17 mouse cellular contexts compared by ENCODE assay signal in genomic region chr4:33595763-33596162, GRCm38 (mm10).
DNase-seq lines count a peak whose midpoint lies in the region; ATAC-seq lines count a peak whose summit lies in the region.
"Had no signal": no experiment of that assay in that cellular context is flagged by ENCODE, and none has a peak within 500 bp of the region (broad histone marks: within the 10 kb centered on the region; RNA-seq: fewer than 3 reads in every experiment).

No protein-coding gene starts in this region.

- H3K27ac ChIP-seq in heart, embryonic 11.5 days (ENCODE audit: low read depth, low read length): no peak overlapping the region
- H3K27ac ChIP-seq in midbrain, embryonic 13.5 days: peak overlapping the region; percentile 67; the same call in 1 of the 2 replicates
- H3K27ac ChIP-seq: heart, embryonic 10.5 days; macrophage had no signal

- H3K4me3 ChIP-seq in heart, embryonic 11.5 days (ENCODE audit: low read depth, low read length): no peak overlapping the region
- H3K4me3 ChIP-seq in midbrain, embryonic 13.5 days (replicated peaks): no peak overlapping the region
- H3K4me3 ChIP-seq: heart, embryonic 10.5 days had no signal

- no peaks in the 10 kb centered on the region for H3K36me3 ChIP-seq in heart, embryonic 11.5 days (ENCODE audit: control insufficient read depth, insufficient read depth, low read length)
- no peaks in the 10 kb centered on the region for H3K36me3 ChIP-seq in midbrain, embryonic 13.5 days
- H3K36me3 ChIP-seq: heart, embryonic 10.5 days had no signal

- no peak overlapping the region for H3K4me2 ChIP-seq in heart, embryonic 11.5 days
- no peak overlapping the region for H3K4me2 ChIP-seq in midbrain, embryonic 13.5 days (replicated peaks)
- H3K4me2 ChIP-seq: lung, embryonic 14.5 days had no signal

- H3K27me3 ChIP-seq in heart, embryonic 11.5 days (ENCODE audit: control insufficient read depth, insufficient read depth, low read length): no peaks in the 10 kb centered on the region
- H3K27me3 ChIP-seq in midbrain, embryonic 13.5 days: peaks cover 17% of the 10 kb centered on the region

- no peaks in the 10 kb centered on the region for H3K4me1 ChIP-seq in heart, embryonic 11.5 days (ENCODE audit: control insufficient read depth, insufficient read depth, low read length)
- peaks cover 15% of the 10 kb centered on the region for H3K4me1 ChIP-seq in midbrain, embryonic 13.5 days (replicated peaks)
- H3K4me1 ChIP-seq: heart, embryonic 10.5 days had no signal

- no peak for ATAC-seq in heart, embryonic 11.5 days (replicated peaks; ENCODE audit: insufficient number of reproducible peaks, low FRiP score, low TSS enrichment)
- peak; percentile 41 for ATAC-seq in midbrain, embryonic 13.5 days

- H3K9ac ChIP-seq in heart, embryonic 11.5 days (ENCODE audit: low read depth, low read length): no peak overlapping the region
- no peak overlapping the region for H3K9ac ChIP-seq in midbrain, embryonic 13.5 days (replicated peaks)
- H3K9ac ChIP-seq: lung, embryonic 14.5 days had no signal

- peak; percentile 70 for DNase-seq in heart, adult 11 months
- DNase-seq in thymus, postnatal 4 days: peak; percentile 41
- no peak for DNase-seq in thymus, postnatal 0 days (ENCODE audit: low spot score)
- DNase-seq in spleen, adult 12 weeks (ENCODE audit: low spot score): no peak
- no peak for DNase-seq in urinary bladder, adult 18-20 months (ENCODE audit: low spot score in 2 of 2)
- no peak for DNase-seq in cerebellum, adult 9-11 months
- DNase-seq: adrenal gland, adult 8-10 months; gastrocnemius, postnatal 36 days; heart, postnatal 14 days; kidney, postnatal 4 days; layer of hippocampus, postnatal 36 days; lung, embryonic 14.5 days; spleen, adult 18-20 months had no signal

- peaks cover 8% of the 10 kb centered on the region for H3K9me3 ChIP-seq in heart, embryonic 11.5 days (replicated peaks; ENCODE audit: control insufficient read depth, low read length)
- H3K9me3 ChIP-seq in midbrain, embryonic 13.5 days: peaks cover 15% of the 10 kb centered on the region; the same call in 1 of the 2 replicates
- H3K9me3 ChIP-seq: heart, embryonic 10.5 days had no signal

- WGBS in heart, embryonic 11.5 days (ENCODE audit: insufficient replicate concordance): 73% methylated on average over 9 of the region's 9 CpGs
- 78% methylated on average over 9 of the region's 9 CpGs for WGBS in midbrain, embryonic 13.5 days

Comparison
In these comparisons a context has a peak if more than half of its experiments do, and no peak if none do; other contexts are left out.
1. DNase-seq: peak in heart, adult 11 months (single experiment) and thymus, postnatal 4 days (single experiment); none in thymus, postnatal 0 days (single experiment), spleen, adult 12 weeks (single experiment), urinary bladder, adult 18-20 months (0 of 2) and cerebellum, adult 9-11 months (single experiment).